Mouse (Mus musculus) E14TG2a.4 (cell line): ENCODE data around the gene Nrip1.

Experiments
- H3K27me3 ChIP-seq: 2 replicates; pipeline ENCODE4 v1.6.1; 2014; ENCODE audit warnings: low read length, control low read depth; ENCODE audit not compliant: insufficient read depth
- H3K36me3 ChIP-seq: 2 replicates; pipeline ENCODE4 v1.6.1; 2014; ENCODE audit warnings: low read length, control low read depth; ENCODE audit not compliant: insufficient read depth
- H3K4me1 ChIP-seq: replicated peaks from 2 replicates; pipeline ENCODE4 v1.6.1; 2014; ENCODE audit warnings: low read depth, low read length, control low read depth
- H3K4me3 ChIP-seq: replicated peaks from 2 replicates; pipeline ENCODE4 v1.5.1; 2014; ENCODE audit warnings: mild to moderate bottlenecking, low read length
- H3K9me3 ChIP-seq: 2 replicates; pipeline ENCODE4 v1.6.1; 2014; ENCODE audit warnings: low read length, control low read depth
- CTCF ChIP-seq: conservative IDR thresholded peaks from 2 replicates; pipeline ENCODE4 v1.5.1; 2014; ENCODE audit warnings: low read length
- NANOG ChIP-seq: IDR thresholded peaks from 2 replicates; pipeline ENCODE4 v1.6.1; 2014; ENCODE audit warnings: borderline replicate concordance, low read length, mixed read lengths
- POU5F1 ChIP-seq: IDR thresholded peaks from 2 replicates; pipeline ENCODE4 v1.6.1; 2014; ENCODE audit warnings: low read length, borderline replicate concordance

Gene Nrip1

DNA sequence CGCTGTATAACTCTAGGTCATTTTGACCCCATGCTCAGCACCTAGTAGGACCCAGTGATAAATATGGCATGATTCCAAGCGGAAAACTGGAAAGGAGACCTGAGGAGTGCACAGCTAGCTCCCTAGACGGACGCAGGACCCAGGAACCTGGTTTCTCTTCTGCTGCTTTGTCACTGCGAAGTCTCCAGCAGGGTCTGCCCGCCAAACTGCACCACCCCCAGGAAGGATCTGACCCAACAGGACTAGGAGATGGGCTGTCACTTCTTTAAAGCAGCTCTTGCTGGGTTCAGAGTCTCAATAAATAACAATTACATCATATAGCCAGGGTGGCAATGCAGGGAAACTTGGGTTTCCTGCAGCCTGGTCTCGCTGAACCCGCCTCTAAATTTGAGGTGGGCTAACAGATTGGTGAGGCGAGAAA lies at the start of gene Nrip1:
Gene Nrip1, minus strand, starts transcription at position 157 of the 421 bp plus-strand sequence.
- no peaks in the 10 kb centered on the region for H3K9me3 ChIP-seq

DNA sequence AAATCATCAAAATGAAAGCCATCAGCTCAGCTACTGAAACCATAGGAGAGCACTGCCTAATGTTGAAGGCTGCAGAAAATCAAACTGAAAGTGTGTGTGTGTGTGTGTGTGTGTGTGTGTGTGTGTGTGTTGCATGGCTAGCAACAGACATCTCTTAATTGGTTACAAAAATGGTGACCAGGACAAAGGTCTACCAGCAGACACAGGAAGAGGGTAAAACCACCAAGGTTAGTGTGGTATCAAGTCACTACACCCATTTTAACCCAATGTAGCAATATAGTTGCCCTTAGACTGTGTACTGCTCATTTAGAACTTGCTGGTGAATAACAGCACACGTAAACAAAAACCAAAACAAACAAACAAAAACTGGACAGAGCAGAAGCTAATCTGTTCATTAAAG lies 48.9 kb upstream of the Nrip1 start:
- Histone ChIP-seq H3K4me1 (no peaks in the 10 kb centered on the region), H3K27me3 (no peaks in the 10 kb centered on the region), H3K36me3 (no peaks in the 10 kb centered on the region), H3K4me3 (no peak overlapping the region), H3K9me3 (no peaks in the 10 kb centered on the region)
- no peak for TF ChIP-seq NANOG
- no peak for TF ChIP-seq CTCF
- TF ChIP-seq POU5F1 = no peak

More for the DNA sequence above, at the start of gene Nrip1:
- no peak for TF ChIP-seq POU5F1
- TF ChIP-seq CTCF = no peak
- TF ChIP-seq NANOG = no peak
- Histone ChIP-seq H3K4me3 (peak within 1 kb of the TSS; percentile 89), H3K36me3 (no peaks in the 10 kb centered on the region), H3K4me1 (peaks cover 8% of the 10 kb centered on the region; the same call in 1 of the 2 replicates), H3K27me3 (peaks cover 42% of the 10 kb centered on the region)

DNA sequence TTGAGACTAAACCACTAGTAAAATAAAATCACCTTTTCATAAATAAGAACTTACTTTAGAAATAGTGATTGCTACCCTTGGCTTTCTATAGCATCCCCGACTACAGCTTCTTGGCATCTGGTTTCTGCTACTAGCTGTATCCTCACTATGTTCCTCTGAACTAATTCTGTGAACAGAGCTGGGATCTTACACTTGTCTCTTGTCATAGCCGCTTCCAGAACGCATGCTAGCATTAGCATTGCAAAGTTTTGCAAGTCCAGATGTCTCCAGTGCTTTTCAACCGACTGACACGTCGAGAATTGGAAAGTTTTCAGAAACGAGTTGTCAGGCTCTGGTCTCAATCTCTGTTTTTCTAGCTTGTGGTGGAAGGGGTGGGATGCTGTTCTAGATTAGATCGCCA lies 46.2 kb upstream of the Nrip1 start:
- Histone ChIP-seq H3K4me1 (no peaks in the 10 kb centered on the region), H3K36me3 (no peaks in the 10 kb centered on the region), H3K9me3 (no peaks in the 10 kb centered on the region), H3K4me3 (no peak overlapping the region), H3K27me3 (no peaks in the 10 kb centered on the region)
- TF ChIP-seq POU5F1 (no peak), NANOG (no peak), CTCF (no peak)

DNA sequence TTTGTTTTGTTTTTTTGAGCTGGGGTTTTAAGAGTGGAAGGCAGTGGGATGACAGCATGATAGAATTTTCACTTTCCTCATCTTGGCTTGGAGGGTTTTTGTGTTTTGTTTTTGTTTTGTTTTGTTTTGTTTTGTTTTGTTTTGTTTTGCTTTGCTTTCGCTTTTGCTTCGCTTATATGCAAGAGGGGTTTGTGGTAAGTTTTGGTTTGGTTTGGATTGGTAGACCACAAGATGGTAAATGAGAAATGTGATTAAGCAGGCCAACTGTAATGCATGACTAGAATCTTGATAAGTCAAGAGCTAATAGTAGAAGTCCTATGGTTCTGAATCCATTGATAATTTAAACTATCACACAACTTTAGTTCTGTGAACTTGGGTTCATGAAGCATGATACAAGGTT lies 42.9 kb upstream of the Nrip1 start:
- Histone ChIP-seq H3K27me3 (no peaks in the 10 kb centered on the region), H3K4me3 (no peak overlapping the region), H3K36me3 (no peaks in the 10 kb centered on the region), H3K4me1 (no peaks in the 10 kb centered on the region), H3K9me3 (no peaks in the 10 kb centered on the region)
- TF ChIP-seq NANOG = no peak
- TF ChIP-seq CTCF = no peak
- TF ChIP-seq POU5F1 = no peak

DNA sequence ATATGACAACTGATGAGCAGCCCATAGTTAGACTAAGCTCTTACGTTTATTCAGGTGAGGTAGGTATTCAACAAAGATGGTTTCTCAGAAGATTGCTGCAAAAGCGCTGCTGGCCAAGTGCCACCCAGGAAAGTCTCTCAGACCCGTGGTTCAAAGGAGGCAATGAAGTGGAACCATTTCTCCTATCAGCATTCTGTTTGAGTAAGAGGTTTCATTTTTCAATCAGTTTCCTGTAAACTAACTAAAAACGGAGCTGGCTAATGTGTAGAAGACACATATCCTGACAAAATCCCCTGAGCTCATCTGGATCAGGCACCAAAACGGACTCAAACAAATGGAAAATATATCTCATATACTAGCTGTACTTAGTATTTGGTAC lies 42.4 kb upstream of the Nrip1 start:
- Histone ChIP-seq H3K9me3 (no peaks in the 10 kb centered on the region), H3K36me3 (no peaks in the 10 kb centered on the region), H3K4me3 (no peak overlapping the region), H3K4me1 (no peaks in the 10 kb centered on the region), H3K27me3 (no peaks in the 10 kb centered on the region)
- no peak for TF ChIP-seq CTCF
- TF ChIP-seq POU5F1 = no peak
- TF ChIP-seq NANOG = no peak

DNA sequence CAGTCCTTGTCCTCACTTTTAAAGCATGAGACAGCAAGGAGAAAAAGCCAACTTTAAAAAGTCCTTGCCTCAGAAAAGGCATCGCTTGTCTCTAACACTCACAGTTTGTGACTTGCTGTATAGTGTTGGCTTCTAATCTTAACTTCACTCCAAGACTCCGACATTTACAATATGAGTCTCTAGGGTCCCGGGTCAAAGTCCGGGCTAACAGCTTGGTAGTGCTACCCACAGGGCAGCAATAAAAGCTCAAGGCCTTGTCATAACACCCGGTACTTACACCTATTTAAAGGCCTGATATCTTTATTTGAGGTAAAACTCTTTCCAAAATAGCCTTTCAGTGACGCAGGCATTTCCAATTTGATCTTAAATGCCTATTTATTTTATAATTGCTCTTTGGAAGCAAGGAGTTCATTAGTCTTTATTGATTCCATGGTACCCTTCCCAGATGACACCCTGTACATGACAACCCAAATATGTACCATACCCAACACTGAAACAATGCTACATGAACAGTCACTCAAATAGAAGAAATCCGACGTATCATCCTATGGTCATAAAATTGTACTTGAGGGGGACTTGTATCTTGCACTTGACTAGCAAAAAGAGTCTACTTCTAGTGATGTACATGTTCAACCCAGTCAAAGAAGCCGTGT lies 41.9 kb upstream of the Nrip1 start:
- H3K4me1 ChIP-seq = no peaks in the 10 kb centered on the region
- no peaks in the 10 kb centered on the region for H3K36me3 ChIP-seq
- no peaks in the 10 kb centered on the region for H3K27me3 ChIP-seq
- TF ChIP-seq POU5F1 (no peak), CTCF (no peak), NANOG (no peak)
- H3K9me3 ChIP-seq = no peaks in the 10 kb centered on the region
- no peak overlapping the region for H3K4me3 ChIP-seq

DNA sequence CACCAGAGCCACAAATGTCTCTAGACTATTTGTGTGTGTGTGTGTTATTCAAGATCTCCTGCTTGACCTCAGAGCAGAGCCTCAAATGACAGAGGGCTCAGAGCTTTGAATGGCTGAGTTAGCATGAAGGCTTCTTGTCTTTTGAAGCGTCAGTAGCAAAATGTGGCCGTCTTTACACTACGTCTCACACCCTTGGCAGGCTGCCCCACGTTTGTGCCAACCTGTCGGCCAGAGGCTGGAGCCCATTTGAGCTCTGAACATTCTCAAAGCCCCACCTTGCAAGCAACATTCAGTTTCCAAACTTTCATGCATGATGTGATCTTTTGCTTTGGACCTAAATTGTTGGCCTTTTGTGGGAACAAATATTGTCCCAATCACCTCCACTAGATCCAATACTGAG lies 40.9 kb upstream of the Nrip1 start:
- Histone ChIP-seq H3K9me3 (no peaks in the 10 kb centered on the region), H3K36me3 (no peaks in the 10 kb centered on the region), H3K4me1 (no peaks in the 10 kb centered on the region), H3K27me3 (no peaks in the 10 kb centered on the region), H3K4me3 (no peak overlapping the region)
- TF ChIP-seq NANOG (no peak), CTCF (no peak), POU5F1 (no peak)

DNA sequence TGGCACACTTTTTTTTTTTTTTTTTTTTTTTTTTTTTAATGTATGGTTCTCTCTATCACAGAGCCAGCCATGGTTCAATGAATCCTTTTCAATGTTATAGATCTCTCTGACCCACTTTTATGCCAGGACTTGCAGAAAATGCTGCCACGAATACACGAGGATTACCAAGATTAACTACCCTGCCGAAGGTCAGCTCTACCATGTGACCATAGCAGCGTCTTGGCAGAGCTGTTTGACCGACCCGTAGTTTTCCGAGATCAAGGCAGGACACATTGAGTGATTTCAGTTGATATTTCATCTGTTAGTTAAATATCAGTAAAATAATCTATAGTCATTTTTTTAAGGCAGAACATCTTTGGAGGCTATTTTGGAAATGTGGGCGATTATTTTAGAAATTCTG lies 40.0 kb upstream of the Nrip1 start:
- no peak for TF ChIP-seq POU5F1
- no peak for TF ChIP-seq CTCF
- no peak for TF ChIP-seq NANOG
- H3K4me1 ChIP-seq = no peaks in the 10 kb centered on the region
- H3K36me3 ChIP-seq = no peaks in the 10 kb centered on the region
- no peaks in the 10 kb centered on the region for H3K27me3 ChIP-seq
- H3K9me3 ChIP-seq = no peaks in the 10 kb centered on the region
- no peak overlapping the region for H3K4me3 ChIP-seq

DNA sequence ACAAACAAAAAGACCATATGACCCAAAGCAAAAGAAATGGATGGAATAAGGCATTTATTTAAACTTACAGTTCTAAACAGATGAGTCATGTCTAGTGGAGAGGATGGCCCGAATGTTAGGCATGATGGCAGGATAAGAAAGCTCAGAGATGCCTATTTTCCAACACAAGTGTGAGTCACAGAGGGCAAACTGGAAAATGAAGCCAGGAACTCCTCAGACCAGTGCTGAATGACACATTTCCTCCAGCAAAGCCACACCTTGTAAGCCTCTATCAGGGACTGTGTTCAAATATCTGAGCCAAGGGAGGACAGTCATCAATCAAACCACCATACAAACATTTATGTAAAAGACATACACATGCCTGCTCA lies 35.7 kb upstream of the Nrip1 start:
- no peaks in the 10 kb centered on the region for H3K4me1 ChIP-seq
- H3K27me3 ChIP-seq = no peaks in the 10 kb centered on the region
- no peaks in the 10 kb centered on the region for H3K36me3 ChIP-seq
- no peak overlapping the region for H3K4me3 ChIP-seq
- H3K9me3 ChIP-seq = no peaks in the 10 kb centered on the region
- TF ChIP-seq NANOG (no peak), POU5F1 (no peak), CTCF (no peak)
